Mouse (Mus musculus): Measurements from ENCODE around the gene Gsap. TPM values are rescaled to one million over a fixed set of nuclear protein-coding genes. Genes with fewer than 3 reads are reported as not detected.

Gsap gene
- polyA plus RNA-seq, 1 experiment from 2014 or later = 44.6 TPM

GRCm38 (mm10) chr5:21247916-21248315 lies 61.9 kb downstream of the Gsap start:
- TF ChIP-seq CTCF (IDR thresholded peaks at IDR 0.05) = no peak
- no peak for TF ChIP-seq EP300 (IDR thresholded peaks at IDR 0.05)
- Histone ChIP-seq H3K9me3 (ENCODE audit: low read length) (no peaks in the 10 kb centered on the region), H3K4me2 (replicated peaks; ENCODE audit: low read depth, low read length) (no peak overlapping the region), H3K9ac (replicated peaks; ENCODE audit: low read depth) (no peak overlapping the region), H3K36me3 (ENCODE audit: insufficient read depth, low read length) (no peaks in the 10 kb centered on the region), H3K27me3 (replicated peaks; ENCODE audit: insufficient read depth, low read length) (no peaks in the 10 kb centered on the region), H3K27ac (ENCODE audit: low read length) (no peak overlapping the region), H3K4me1 (ENCODE audit: insufficient read depth, low read depth, low read length) (no peaks in the 10 kb centered on the region), H3K4me3 (ENCODE audit: low read depth, low read length) (no peak overlapping the region)
- WGBS = 66% methylated on average over 2 of the region's 2 CpGs
- ATAC-seq (no peak), DNase-seq (ENCODE audit: low spot score) (no peak)

GRCm38 (mm10) chr5:21248834-21249233 lies 62.8 kb downstream of the Gsap start:
- WGBS = 53% methylated on average over 5 of the region's 5 CpGs
- H3K9me3 ChIP-seq (ENCODE audit: low read length) = no peaks in the 10 kb centered on the region

GRCm38 (mm10) chr5:21254731-21255525 lies 68.9 kb downstream of the Gsap start:
- no peaks in the 10 kb centered on the region for H3K9me3 ChIP-seq (ENCODE audit: low read length)
- no peak overlapping the region for H3K9ac ChIP-seq (replicated peaks; ENCODE audit: low read depth)
- no peaks in the 10 kb centered on the region for H3K36me3 ChIP-seq (ENCODE audit: insufficient read depth, low read length)
- WGBS = 76% methylated on average over 12 of the region's 12 CpGs
- ATAC-seq (no peak), DNase-seq (ENCODE audit: low spot score) (no peak)
- H3K27me3 ChIP-seq (replicated peaks; ENCODE audit: insufficient read depth, low read length) = no peaks in the 10 kb centered on the region
- no peaks in the 10 kb centered on the region for H3K4me1 ChIP-seq (ENCODE audit: insufficient read depth, low read depth, low read length)
- H3K27ac ChIP-seq (ENCODE audit: low read length) = no peak overlapping the region
- no peak overlapping the region for H3K4me2 ChIP-seq (replicated peaks; ENCODE audit: low read depth, low read length)
- H3K4me3 ChIP-seq (ENCODE audit: low read depth, low read length) = no peak overlapping the region
- no peak for TF ChIP-seq EP300 (IDR thresholded peaks at IDR 0.05)
- TF ChIP-seq CTCF (IDR thresholded peaks at IDR 0.05) = no peak

More at GRCm38 (mm10) chr5:21248834-21249233, 62.8 kb downstream of the Gsap start:
- DNase-seq (ENCODE audit: low spot score) (no peak), ATAC-seq (no peak)
- no peaks in the 10 kb centered on the region for H3K4me1 ChIP-seq (ENCODE audit: insufficient read depth, low read depth, low read length)
- TF ChIP-seq CTCF (IDR thresholded peaks at IDR 0.05) = no peak
- TF ChIP-seq EP300 (IDR thresholded peaks at IDR 0.05) = no peak
- no peaks in the 10 kb centered on the region for H3K36me3 ChIP-seq (ENCODE audit: insufficient read depth, low read length)
- no peak overlapping the region for H3K4me2 ChIP-seq (replicated peaks; ENCODE audit: low read depth, low read length)
- no peaks in the 10 kb centered on the region for H3K27me3 ChIP-seq (replicated peaks; ENCODE audit: insufficient read depth, low read length)
- H3K4me3 ChIP-seq (ENCODE audit: low read depth, low read length) = no peak overlapping the region
- H3K9ac ChIP-seq (replicated peaks; ENCODE audit: low read depth) = no peak overlapping the region
- no peak overlapping the region for H3K27ac ChIP-seq (ENCODE audit: low read length)

DNA sequence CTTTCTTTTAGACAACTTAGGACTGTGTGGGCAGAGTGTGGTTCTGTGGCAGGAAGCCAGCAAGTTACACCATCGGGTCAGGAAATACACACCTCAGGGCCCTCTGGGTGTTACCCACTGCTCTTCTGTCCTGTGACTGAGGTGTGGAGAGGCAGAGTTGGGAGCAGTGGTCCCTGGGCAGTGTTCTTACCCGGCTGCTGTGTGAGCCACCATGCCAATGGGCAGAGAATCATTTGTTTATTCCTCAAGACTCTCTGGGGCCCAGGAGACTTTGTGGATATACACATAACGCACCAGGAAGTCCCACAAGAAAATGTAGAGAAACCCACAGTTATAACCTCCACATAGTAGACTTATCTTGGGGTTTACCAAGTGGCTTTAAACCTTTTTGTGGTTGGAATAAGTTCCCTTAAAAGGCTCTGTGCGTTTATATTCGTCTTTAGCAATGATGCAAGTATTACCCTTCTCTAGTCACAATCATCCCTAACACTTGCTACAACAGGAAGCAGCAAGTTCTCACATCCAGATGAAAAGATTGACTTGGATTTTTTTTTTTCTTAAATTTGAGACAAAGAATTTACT lies 69.6 kb downstream of the Gsap start:
- no peak overlapping the region for H3K4me2 ChIP-seq (replicated peaks; ENCODE audit: low read depth, low read length)
- no peaks in the 10 kb centered on the region for H3K4me1 ChIP-seq (ENCODE audit: insufficient read depth, low read depth, low read length)
- no peak for DNase-seq (ENCODE audit: low spot score)
- no peak overlapping the region for H3K4me3 ChIP-seq (ENCODE audit: low read depth, low read length)
- no peak overlapping the region for H3K9ac ChIP-seq (replicated peaks; ENCODE audit: low read depth)
- TF ChIP-seq EP300 (IDR thresholded peaks at IDR 0.05) = no peak
- TF ChIP-seq CTCF (IDR thresholded peaks at IDR 0.05) = no peak
- H3K27ac ChIP-seq (ENCODE audit: low read length) = no peak overlapping the region
- H3K9me3 ChIP-seq (ENCODE audit: low read length) = no peaks in the 10 kb centered on the region
- 52% methylated on average over 5 of the region's 5 CpGs for WGBS
- peak; percentile 32; the same call in 1 of the 2 replicates for ATAC-seq
- no peaks in the 10 kb centered on the region for H3K36me3 ChIP-seq (ENCODE audit: insufficient read depth, low read length)
- no peaks in the 10 kb centered on the region for H3K27me3 ChIP-seq (replicated peaks; ENCODE audit: insufficient read depth, low read length)

GRCm38 (mm10) chr5:21257126-21257525 lies 71.1 kb downstream of the Gsap start:
- no peak overlapping the region for H3K4me3 ChIP-seq (ENCODE audit: low read depth, low read length)
- ATAC-seq = no peak
- no peak overlapping the region for H3K27ac ChIP-seq (ENCODE audit: low read length)
- H3K27me3 ChIP-seq (replicated peaks; ENCODE audit: insufficient read depth, low read length) = no peaks in the 10 kb centered on the region
- H3K36me3 ChIP-seq (ENCODE audit: insufficient read depth, low read length) = no peaks in the 10 kb centered on the region
- no peaks in the 10 kb centered on the region for H3K9me3 ChIP-seq (ENCODE audit: low read length)
- H3K4me2 ChIP-seq (replicated peaks; ENCODE audit: low read depth, low read length) = no peak overlapping the region
- no peak for DNase-seq (ENCODE audit: low spot score)
- WGBS = 59% methylated on average over 4 of the region's 4 CpGs
- no peak overlapping the region for H3K9ac ChIP-seq (replicated peaks; ENCODE audit: low read depth)
- TF ChIP-seq CTCF (IDR thresholded peaks at IDR 0.05) (no peak), EP300 (IDR thresholded peaks at IDR 0.05) (no peak)
- H3K4me1 ChIP-seq (ENCODE audit: insufficient read depth, low read depth, low read length) = no peaks in the 10 kb centered on the region

DNA sequence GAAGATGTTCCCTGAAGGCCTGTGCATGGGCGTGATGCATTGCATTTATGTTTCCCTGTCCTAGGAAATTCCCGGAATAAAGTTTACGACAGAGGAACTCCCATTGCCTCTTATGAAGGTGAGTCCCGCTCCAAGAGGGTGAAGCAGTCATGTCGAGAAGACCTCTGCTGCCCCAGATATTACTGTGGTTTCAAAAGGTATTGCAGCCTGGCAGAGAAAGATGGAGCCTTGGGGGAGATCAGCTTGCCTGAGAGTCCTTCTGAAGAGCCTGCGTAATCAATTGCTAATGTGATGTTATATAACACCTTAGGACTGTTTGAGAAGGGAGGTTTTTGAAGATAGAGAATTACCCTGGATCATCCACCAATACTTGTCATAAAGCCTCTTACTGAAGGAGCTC lies 71.8 kb downstream of the Gsap start:
- H3K9me3 ChIP-seq (ENCODE audit: low read length) = no peaks in the 10 kb centered on the region
- WGBS = 64% methylated on average over 6 of the region's 6 CpGs
- no peaks in the 10 kb centered on the region for H3K4me1 ChIP-seq (ENCODE audit: insufficient read depth, low read depth, low read length)
- H3K27me3 ChIP-seq (replicated peaks; ENCODE audit: insufficient read depth, low read length) = no peaks in the 10 kb centered on the region
- no peak overlapping the region for H3K4me3 ChIP-seq (ENCODE audit: low read depth, low read length)
- ATAC-seq (no peak), DNase-seq (ENCODE audit: low spot score) (peak; percentile 38)
- no peak overlapping the region for H3K27ac ChIP-seq (ENCODE audit: low read length)
- no peaks in the 10 kb centered on the region for H3K36me3 ChIP-seq (ENCODE audit: insufficient read depth, low read length)
- H3K4me2 ChIP-seq (replicated peaks; ENCODE audit: low read depth, low read length) = no peak overlapping the region
- no peak overlapping the region for H3K9ac ChIP-seq (replicated peaks; ENCODE audit: low read depth)
- peak; percentile 61 for TF ChIP-seq CTCF (IDR thresholded peaks at IDR 0.05)
- no peak for TF ChIP-seq EP300 (IDR thresholded peaks at IDR 0.05)

Data from lung, postnatal 0 days (tissue).